Mouse (Mus musculus): ENCODE results near the gene Ccdc136.

Ccdc136 gene

DNA sequence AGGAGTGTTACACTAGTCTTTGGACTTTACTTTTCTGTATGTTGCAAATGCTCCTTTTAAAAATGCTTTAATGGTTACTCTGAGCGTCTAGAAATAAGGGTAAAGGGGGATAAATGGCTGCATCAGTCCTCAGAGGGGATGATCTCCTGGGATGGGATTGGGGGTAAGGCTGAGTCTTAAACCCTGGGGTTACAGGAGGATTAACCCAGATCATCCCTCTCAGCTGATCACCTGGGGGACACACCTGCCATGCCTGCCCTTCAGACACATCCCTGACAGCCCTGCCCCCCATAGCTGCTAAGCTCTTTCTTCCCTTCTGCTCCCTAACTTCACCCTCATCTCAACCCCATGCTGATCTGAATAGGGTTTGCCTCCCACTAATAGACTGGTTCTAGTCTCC, 1.8 kb upstream of the Ccdc136 start:
- in situ Hi-C loops (cut with MboI, MseI), result no loop called here

DNA sequence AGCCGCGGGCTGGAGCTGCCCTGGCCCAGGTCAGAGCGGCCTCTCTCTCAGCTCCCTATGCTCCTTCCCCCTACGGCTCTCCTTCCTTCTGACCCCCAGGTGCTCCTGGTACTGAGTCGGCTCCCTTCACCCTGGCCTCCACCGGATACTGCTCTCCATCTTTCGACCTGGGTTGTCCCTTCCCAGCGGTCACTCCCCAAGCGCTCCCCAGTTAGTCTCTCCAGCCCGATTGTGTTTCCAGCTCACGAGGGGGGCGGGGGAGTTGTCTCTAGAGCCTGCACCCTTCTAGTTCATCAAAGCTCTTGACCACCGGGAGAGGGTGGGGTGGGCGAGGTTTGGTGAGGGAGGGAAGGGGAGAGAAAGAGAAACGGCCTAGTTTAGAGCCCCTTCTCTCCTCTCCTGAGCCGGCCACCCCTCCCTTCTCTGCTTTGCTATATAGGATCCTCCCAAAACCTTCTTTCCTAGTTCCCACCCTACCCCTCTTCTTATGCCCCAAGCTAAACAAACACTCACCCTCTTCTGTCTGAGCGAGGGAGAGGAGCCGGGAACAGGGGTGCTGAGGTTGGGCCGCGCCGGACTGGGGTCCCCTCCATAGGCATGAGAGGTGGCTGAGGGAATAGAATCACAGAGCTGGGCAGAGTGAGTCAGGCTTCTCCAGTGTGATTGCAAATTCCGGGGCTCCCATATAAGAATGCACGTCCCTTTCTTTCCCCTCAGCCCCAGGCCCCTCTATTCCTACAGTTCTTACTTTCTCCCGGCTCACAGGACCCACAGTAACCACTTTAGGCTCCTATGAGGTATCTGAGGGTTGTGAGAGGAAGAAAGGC, 818 bp downstream of the Ccdc136 start:
- in situ Hi-C loops (cut with MboI, MseI), result no loop called here

DNA sequence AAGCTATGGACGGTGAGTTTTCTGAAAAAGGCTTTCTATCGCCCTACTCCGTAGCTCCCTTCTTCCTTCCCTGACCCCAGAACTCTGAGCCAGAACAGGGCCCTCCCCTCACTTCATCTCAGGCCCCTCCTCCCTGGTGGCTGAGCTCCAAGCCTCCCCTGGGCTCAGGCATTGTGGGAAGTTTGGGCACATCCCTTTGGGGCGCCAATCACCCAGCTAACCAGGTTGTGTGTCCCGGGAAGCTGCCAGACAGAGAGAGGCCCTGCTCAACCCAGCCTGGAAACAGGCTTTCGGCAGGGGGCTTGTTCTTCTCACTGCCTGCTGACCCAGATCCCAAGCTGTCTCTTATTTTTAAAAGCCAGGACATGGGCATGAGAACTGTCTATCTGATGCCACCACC, 1.5 kb downstream of the Ccdc136 start:
- in situ Hi-C loops (cut with MboI, MseI), result no loop called here

DNA sequence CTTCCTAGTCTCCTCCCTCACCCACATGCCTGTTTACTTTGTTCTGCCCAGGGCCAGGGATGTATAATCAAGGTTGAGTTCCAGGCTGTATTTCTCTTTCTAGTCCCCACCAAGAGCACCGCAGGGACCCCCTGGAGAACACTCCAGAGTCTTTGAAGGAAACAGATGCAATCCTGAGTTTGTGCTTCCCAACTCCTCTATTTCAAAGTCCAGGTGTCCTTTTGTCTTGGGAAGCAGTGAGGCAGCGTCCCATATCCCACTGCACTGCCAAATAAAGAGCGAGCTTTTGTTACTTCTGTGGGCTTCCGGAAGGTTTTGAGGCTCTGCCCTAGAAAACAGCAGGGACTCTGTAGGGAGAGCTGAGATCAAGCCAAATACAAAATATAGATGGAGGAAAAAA, 3.7 kb downstream of the Ccdc136 start:
- in situ Hi-C loops (cut with MboI, MseI), result no loop called here

DNA sequence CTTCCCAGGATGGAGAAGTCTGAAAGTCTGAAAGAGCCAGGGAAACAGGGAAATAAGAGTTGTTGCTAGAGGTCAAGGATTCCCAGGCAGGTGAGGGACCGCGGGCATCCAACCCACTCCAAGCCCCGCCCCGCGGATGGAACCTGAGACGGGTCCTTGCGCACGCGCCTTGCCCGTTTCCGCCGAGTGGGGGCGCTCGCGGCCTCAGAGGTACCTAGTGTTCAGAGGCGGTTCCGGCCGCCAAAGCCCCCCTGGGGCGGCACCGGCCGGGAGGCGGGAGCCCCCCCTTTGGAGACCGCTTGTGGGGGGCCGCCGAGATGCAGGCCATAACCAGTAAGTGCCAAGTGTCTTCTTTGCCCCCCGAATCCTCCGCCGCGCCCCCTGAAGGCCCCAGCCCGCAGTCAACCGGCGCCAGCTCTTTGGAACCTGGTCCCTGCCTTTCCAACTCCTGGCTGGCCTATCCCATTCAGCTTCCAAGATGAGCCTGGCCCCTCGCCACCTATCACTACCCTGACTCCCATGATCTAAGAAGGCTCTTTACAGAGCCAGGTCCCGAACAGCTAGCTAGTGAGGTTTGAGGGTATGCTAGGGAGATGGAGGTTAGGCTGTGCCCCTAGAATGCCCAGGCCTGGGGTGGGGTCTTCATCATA, 6.7 kb downstream of the Ccdc136 start:
- in situ Hi-C loops (cut with MboI, MseI), result no loop called here

DNA sequence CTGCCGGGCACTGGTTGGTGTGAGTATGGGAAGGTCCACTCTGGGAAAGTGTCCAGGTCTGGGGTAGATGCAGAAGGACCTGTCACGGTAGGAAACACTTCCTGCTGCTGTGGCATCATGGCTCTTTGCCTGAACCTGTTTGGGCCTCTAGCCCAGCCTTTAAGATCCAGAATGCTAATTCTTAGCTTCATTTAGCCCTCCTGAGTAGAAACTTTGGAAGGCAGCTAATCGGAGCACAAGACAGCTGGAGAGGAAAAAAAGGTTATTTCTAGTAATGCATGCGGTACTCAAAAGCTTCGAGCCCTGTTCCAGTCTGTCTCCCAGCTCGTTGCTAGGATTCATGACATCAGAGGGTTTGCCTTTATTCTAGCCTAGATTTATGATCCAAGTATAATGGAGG, 10.3 kb downstream of the Ccdc136 start:
- in situ Hi-C loops (cut with MboI, MseI), result no loop called here

DNA sequence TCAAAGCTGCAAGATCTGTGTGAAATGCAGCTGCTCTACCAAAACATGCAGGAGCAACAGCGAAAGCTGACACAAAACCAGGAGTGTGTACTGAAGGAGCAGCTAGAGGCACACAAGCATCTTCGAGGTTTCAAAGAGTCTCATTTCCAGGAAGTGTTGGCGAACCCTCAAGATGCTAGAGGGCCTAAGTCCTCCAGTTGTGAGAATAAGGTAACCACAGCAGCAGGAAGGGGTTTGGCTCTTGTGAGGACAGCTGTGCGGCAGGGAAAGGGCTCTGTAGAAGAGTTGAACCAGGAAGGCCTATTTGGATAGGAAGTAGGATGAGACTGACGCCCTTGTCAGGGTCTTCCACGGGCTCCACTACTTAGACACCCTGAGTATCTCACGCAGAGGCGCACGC, 19.3 kb downstream of the Ccdc136 start:
- in situ Hi-C loops (cut with MboI, MseI), result no loop called here

DNA sequence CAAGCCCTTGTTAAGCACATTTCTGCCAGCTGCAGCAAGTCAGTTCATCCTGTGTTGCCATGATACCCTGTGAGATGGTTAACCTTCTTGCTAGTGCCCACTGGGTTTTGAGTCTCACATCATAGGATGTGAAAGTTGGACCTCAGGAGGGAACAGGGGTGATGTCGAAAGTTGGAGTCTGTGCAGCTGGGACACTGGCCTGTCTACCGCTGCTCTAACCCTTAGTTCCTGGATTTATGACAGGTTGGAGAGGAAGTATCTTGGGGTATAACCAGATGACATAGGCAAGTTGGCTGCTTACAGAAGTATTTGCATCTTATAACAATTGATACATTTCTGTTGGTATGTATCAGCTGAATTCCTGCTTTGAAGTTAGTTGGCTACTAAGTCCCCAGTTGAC, 24.5 kb downstream of the Ccdc136 start:
- in situ Hi-C loops (cut with MboI, MseI), result no loop called here

DNA sequence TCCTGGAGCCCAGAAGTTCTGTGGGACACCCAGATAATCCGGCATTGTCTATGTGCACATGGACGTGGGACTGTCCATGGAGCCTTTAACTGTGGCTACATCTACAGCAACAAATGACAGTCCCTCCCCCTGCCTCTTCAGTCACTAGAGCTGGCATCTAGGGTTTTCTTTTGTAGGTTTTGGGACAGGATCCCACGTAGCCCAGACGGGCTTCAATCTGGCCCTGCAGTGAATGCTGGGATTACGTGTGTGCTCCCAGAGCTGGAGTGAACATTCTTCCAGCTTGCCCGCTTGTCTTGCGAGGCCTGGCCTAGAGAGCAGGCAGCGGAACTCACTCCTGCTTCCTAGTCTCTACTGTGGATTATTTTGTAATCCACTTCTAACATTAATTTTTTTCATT, 29.0 kb downstream of the Ccdc136 start:
- in situ Hi-C loops (cut with MboI, MseI), result no loop called here

DNA sequence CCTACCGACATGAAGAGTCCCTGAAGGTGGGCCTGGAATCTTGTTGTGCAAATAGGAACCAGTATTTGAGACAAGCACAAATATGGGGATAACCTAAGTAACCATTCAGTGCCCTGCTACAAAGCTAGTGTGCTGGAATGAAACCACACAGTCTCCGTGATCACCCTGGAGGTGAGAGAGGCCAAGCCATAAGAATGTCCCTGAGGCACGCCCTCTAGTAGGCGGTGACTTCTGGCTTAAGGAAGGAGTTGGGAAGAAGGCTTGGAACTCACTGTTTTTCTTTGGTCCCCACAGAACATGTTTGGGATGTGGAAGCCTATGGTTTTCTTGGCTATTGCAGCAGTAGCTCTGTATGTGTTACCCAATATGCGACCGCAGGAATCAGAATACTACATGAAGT, 30.2 kb downstream of the Ccdc136 start:
- in situ Hi-C loops (cut with MboI, MseI), result no loop called here

DNA sequence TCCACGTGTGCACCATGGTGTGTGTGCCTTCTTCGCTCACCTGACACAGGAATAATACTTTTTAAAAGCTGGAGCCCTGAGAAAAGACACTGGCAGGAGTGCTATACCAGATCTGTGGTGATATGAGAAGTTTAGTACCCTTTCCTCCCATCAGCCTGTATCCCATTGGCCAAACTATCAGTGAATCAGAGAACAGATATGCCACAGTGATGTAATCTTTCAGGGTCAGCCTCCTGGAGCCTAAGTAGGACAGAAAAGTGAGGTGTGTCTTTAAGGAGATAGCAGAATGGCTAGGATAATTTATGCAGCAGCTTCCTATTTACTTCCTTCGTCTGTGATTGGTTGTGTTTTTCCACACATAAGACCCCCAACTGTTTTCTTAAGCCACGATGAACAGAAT, 32.1 kb downstream of the Ccdc136 start:
- in situ Hi-C loops (cut with MboI, MseI), result no loop called here

DNA sequence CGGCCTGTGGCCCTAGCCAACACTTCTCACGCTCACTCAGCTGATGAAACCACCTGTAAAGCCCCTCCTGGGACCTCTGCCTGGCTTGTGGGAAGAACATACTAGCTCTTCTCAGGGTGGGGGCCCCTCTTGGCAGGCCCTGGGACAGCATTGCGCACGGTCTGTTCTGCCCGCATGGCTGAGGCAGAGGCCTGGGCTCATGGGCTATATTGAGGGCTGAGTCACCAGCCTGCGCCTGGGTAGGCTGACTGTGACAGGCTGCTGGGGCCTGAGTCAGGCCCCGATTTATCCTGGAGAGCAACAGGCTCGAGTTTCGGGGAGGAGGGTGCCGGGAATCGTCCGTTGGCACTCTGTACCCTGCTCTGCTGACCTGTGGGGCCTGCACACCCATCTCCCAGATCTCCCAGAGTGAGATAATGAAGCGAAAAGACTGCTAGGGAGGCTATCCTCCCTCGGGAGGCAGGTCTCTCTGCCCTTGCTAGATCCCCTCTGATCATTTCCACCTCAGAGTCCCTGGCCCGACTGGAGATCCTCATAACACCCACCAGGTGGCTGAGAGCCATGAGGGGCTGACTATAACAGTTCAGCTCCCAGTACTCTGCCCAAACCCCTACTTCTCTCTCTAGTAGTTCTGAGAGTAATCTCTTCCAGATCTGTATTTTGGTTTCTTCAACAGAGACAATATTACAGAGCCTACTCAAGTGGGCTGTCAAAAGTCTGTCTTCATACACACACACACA, 34.7 kb downstream of the Ccdc136 start:
- in situ Hi-C loops (cut with MboI, MseI), result no loop called here

DNA sequence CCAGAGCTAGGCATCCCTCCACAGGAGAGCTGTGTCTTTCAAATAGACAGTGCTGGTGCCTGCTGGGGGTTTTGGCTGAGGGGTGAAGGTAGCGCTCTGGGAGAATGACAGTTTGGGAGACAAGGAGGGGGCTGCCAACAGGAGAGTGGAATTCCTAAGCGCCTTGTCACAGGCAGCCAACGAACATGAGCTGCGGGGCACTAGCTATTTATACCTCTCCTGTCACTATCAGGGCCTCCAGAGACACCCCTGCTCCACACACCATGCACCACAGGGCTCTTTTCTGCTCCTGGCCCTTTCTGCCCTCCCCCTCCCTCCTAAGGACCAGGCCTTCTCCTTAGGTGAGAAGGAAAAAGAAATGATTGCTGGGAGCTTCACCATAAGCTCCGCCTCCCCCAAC, 35.4 kb downstream of the Ccdc136 start:
- in situ Hi-C loops (cut with MboI, MseI), result no loop called here

DNA sequence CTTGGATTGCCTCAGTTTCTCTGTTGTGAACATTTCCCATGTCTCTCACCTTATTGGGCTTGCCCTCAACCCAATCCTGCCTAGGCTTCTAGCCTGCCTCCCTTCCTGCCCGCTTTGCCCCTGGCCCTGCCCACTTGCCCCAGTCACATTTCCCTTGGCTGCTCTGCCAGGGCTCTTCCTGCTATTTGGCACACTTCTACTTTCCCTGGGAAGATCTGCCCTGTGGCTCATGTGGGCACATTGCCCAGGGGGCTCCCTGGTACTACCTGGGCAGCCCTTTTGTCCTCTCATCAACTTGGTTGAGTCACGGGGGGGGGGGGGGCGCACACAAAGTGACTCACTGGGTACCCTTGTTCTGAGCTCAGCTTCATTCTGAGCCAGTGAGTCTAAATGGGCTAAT, 36.0 kb downstream of the Ccdc136 start:
- in situ Hi-C loops (cut with MboI, MseI), result no loop called here

DNA sequence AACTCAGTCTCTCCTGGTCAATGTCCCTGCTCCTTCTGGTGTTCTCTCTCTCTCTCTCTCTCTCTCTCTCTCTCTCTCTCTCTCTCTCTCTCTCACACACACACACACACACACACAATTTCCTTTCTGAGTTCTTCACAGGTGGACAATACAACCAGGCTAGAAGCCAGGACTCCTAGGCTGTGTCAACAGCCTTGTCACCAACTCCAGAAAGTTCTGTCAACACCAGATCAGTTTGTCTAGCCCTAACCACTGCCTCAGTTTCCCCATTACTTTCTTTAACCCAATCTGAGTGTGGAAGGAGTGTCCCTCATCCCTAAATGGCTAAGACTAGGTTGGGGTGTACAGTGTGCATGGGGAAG, 36.5 kb downstream of the Ccdc136 start:
- in situ Hi-C loops (cut with MboI, MseI), result no loop called here

DNA sequence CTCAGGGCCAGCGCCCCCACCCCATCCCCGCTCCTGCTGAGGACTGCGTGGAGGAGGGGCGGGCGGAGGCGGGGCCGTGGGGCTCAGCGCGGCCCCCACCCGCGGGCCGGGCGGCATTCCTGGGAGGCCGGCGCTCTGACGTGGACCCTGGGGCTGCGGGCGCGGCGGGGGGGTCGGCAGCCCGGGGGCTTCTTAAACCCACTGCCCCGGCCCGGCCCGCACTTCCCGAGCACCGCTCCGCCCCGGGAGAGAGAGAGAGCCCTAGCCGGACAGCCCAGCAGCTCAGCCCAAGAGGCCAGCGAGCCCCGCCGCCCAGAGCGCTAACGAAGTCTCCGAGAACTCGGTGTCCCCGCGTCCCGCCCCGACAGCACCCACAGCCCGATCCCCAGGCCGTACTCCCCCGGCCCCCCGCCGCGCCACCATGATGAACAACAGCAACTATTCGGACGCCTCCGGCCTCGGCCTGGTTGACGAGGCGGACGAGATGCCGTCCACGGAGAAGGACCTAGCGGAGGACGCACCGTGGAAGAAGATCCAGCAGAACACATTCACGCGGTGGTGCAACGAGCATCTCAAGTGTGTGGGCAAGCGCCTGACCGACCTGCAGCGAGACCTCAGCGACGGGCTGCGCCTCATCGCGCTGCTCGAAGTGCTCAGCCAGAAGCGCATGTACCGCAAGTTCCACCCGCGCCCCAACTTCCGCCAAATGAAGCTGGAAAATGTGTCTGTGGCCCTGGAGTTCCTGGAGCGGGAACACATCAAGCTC, 37.1 kb downstream of the Ccdc136 start, which contains the start of gene Flnc:
Flnc (plus strand) TSS at position 219 of the 766 bp plus-strand sequence.
- in situ Hi-C loops (cut with MboI, MseI), result no loop called here

DNA sequence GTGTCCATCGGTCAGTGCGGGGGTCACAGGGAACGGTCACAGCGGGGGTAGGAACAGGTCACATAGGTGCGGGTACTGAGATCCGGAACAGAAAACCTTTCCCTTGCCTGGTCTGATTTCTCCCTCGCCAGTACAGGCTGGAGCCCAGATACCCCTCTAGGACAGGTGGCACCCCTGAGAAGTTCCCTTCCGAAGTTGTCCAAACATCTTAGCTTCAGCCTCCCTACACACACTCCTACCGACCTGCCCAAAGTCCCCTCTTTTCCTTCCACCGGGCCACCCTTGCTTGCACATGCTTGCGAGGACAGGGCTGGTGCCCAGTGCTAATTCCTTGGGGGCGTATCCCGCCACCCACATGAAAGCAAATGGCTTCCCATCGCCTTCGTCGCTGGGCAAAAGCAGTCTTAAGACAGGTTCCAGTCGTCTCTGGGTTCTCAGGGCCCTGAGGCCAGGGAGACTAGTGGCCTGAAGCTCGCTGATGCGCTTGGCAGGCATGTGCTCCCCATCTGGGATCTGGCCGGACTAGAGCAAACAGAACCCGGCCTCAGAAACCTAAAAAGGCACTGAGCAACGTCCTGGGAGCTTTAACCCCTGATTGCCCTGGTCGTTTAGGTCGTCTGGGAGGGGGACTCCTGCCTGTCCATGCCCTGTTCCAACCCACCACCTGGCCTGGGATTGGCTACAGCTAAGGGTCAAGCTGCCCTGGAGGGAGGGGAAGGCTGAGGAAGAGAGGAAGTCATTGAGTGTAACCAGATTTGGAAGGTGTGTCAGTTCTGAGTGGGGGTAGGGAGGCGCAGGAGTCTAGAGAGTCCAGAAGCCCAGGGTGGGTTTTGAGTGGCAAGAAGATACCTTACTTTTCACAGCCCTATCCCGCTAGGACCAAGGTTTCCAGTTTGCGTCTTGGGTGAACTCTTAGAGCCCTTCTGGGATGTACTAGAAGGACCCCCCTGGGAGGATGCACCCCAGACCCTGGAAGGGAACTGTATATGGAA, 38.0 kb downstream of the Ccdc136 start:
- in situ Hi-C loops (cut with MboI, MseI), result no loop called here

DNA sequence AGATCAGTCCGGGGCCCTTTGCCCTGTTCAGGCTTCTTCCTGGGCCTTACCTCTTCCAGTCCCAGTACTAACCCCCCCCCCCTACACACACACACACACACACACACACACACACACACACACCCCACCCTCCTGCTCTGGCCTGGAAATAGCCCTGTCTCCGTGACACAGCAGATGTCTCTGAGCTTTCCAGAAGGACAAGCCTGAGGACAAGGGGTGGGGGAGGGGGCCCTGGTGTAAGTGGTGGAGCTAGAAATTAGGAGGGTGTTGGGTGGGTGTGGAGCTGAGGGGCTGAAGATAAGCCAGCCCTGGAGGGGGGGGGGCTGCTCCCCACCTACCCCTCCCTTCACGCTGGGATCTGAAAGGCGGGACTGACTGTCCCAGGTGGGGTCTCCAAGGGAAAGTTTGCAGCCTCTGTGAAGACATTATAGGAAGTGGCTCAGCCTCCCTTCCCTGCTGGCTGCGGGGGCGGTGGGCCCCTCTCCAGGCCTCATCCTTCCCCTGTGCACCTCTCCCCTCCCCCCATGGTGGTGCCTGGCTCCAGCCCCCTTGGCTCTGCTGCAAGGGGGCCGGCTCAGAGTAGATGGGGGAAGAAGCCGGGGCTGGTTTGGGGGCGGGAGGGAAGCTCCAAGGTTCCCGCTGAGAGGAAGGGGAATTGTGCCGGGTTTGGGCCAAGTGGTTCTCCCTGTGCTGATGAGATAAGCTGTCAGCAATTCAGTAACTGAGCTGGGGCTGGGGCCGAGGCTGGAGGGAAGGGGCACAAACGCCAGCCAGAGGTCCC, 39.0 kb downstream of the Ccdc136 start:
- in situ Hi-C loops (cut with MboI, MseI), result loop anchor here in 1 of 2 experiments (5.0 kb wide), 1 partner anchor 212 kb away; no protein-coding TSS in a partner anchor

DNA sequence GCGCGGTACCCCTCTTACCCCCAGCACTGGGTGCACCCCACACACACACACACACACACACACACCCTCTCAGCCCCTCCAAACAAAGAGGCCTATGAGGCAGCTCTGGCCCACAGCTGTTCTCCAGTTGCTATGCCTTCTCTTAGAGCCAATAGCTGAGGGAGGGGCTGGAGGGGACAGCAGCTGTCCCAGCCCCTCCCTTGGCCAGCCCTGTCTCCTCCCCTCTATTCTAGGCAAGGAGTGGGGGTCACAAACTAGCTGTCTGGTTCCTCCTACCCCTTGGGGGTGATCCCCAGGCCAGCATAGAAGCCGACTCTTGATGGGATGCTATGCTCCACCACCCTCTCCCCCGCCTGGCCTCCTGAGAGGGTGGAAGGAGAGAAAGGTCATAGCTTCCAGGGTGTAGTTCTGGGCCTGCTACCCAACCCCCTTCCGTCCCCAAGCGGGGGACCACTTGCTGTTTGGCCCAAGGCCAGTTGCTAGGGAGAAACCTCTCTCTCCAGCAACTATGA, 39.9 kb downstream of the Ccdc136 start:
- in situ Hi-C loops (cut with MboI, MseI), result loop anchor here in 1 of 2 experiments (5.0 kb wide), 1 partner anchor 211 kb away; no protein-coding TSS in a partner anchor

Measured in T-helper 17 cell (primary cell).